Mouse (Mus musculus): Measurements from ENCODE around the gene Acox1. TPM values are rescaled to one million over a fixed set of nuclear protein-coding genes. Genes with fewer than 3 reads are reported as not detected.
A peak's percentile ranks its signal among the peaks of the same experiment; 100 is the strongest.

Acox1 gene
- polyA plus RNA-seq, 1 experiment from 2014 or later = 67.8 TPM

- H3K9ac ChIP-seq (ENCODE audit: low read depth, low read length) = peak overlapping the region; percentile 41
- H3K27ac ChIP-seq (ENCODE audit: low read depth, low read length) = no peak overlapping the region
- peak overlapping the region; percentile 31 for H3K4me2 ChIP-seq (ENCODE audit: low read length)
- no peaks in the 10 kb centered on the region for H3K36me3 ChIP-seq (ENCODE audit: control insufficient read depth, insufficient read depth, low read length)
- H3K27me3 ChIP-seq (replicated peaks; ENCODE audit: control insufficient read depth, insufficient read depth, low read length) = peaks cover 6% of the 10 kb centered on the region
- no peaks in the 10 kb centered on the region for H3K4me1 ChIP-seq (ENCODE audit: control insufficient read depth, insufficient read depth, low read depth, low read length)
- peak overlapping the region; percentile 17 for H3K4me3 ChIP-seq (ENCODE audit: low read length)
- no peaks in the 10 kb centered on the region for H3K9me3 ChIP-seq (ENCODE audit: control insufficient read depth, low read length)
- peak; percentile 54; the same call in 1 of the 2 replicates for ATAC-seq
- WGBS = 25% methylated on average over 14 of the region's 17 CpGs
These were observed 33.6 kb upstream of the Acox1 start for GRCm38 (mm10) chr11:116232427-116232826.

GRCm38 (mm10) chr11:116228699-116229098 lies 29.9 kb upstream of the Acox1 start:
- Histone ChIP-seq H3K4me1 (ENCODE audit: control insufficient read depth, insufficient read depth, low read depth, low read length) (no peaks in the 10 kb centered on the region), H3K9ac (ENCODE audit: low read depth, low read length) (no peak overlapping the region), H3K36me3 (ENCODE audit: control insufficient read depth, insufficient read depth, low read length) (no peaks in the 10 kb centered on the region), H3K9me3 (ENCODE audit: control insufficient read depth, low read length) (no peaks in the 10 kb centered on the region), H3K4me3 (ENCODE audit: low read length) (no peak overlapping the region), H3K27me3 (replicated peaks; ENCODE audit: control insufficient read depth, insufficient read depth, low read length) (peaks cover 9% of the 10 kb centered on the region; the same call in 1 of the 2 replicates), H3K4me2 (ENCODE audit: low read length) (no peak overlapping the region), H3K27ac (ENCODE audit: low read depth, low read length) (no peak overlapping the region)
- no peak for ATAC-seq
- WGBS = 85% methylated on average over 4 of the region's 4 CpGs

- WGBS = 0% methylated on average over 2 of the region's 2 CpGs
- no peaks in the 10 kb centered on the region for H3K36me3 ChIP-seq (ENCODE audit: control insufficient read depth, insufficient read depth, low read length)
These were observed 27.6 kb upstream of the Acox1 start for GRCm38 (mm10) chr11:116226414-116226813.

GRCm38 (mm10) chr11:116222740-116223059 lies 23.9 kb upstream of the Acox1 start:
- no peak overlapping the region for H3K27ac ChIP-seq (ENCODE audit: low read depth, low read length)
- H3K9ac ChIP-seq (ENCODE audit: low read depth, low read length) = peak overlapping the region; percentile 54; the same call in 1 of the 2 replicates
- H3K27me3 ChIP-seq (replicated peaks; ENCODE audit: control insufficient read depth, insufficient read depth, low read length) = peaks cover 30% of the 10 kb centered on the region
- 12% methylated on average over 23 of the region's 23 CpGs for WGBS
- peak overlapping the region; percentile 53 for H3K4me2 ChIP-seq (ENCODE audit: low read length)
- no peaks in the 10 kb centered on the region for H3K36me3 ChIP-seq (ENCODE audit: control insufficient read depth, insufficient read depth, low read length)
- ATAC-seq = no peak
- peak overlapping the region; percentile 32 for H3K4me3 ChIP-seq (ENCODE audit: low read length)
- peaks cover 6% of the 10 kb centered on the region; the same call in 1 of the 2 replicates for H3K9me3 ChIP-seq (ENCODE audit: control insufficient read depth, low read length)
- peaks cover 22% of the 10 kb centered on the region for H3K4me1 ChIP-seq (ENCODE audit: control insufficient read depth, insufficient read depth, low read depth, low read length)

More at GRCm38 (mm10) chr11:116226414-116226813, 27.6 kb upstream of the Acox1 start:
- H3K27ac ChIP-seq (ENCODE audit: low read depth, low read length) = no peak overlapping the region
- no peak overlapping the region for H3K4me2 ChIP-seq (ENCODE audit: low read length)
- peaks cover 22% of the 10 kb centered on the region for H3K27me3 ChIP-seq (replicated peaks; ENCODE audit: control insufficient read depth, insufficient read depth, low read length)
- no peak overlapping the region for H3K9ac ChIP-seq (ENCODE audit: low read depth, low read length)
- no peak overlapping the region for H3K4me3 ChIP-seq (ENCODE audit: low read length)
- H3K4me1 ChIP-seq (ENCODE audit: control insufficient read depth, insufficient read depth, low read depth, low read length) = peaks cover 9% of the 10 kb centered on the region
- no peak for ATAC-seq
- H3K9me3 ChIP-seq (ENCODE audit: control insufficient read depth, low read length) = peaks cover 5% of the 10 kb centered on the region; the same call in 1 of the 2 replicates

GRCm38 (mm10) chr11:116221931-116222739 lies 23.3 kb upstream of the Acox1 start:
- Histone ChIP-seq H3K4me3 (ENCODE audit: low read length) (peak overlapping the region; percentile 32), H3K27ac (ENCODE audit: low read depth, low read length) (no peak overlapping the region), H3K36me3 (ENCODE audit: control insufficient read depth, insufficient read depth, low read length) (no peaks in the 10 kb centered on the region), H3K9ac (ENCODE audit: low read depth, low read length) (peak overlapping the region; percentile 54), H3K4me1 (ENCODE audit: control insufficient read depth, insufficient read depth, low read depth, low read length) (peaks cover 22% of the 10 kb centered on the region), H3K9me3 (ENCODE audit: control insufficient read depth, low read length) (peaks cover 6% of the 10 kb centered on the region; the same call in 1 of the 2 replicates), H3K27me3 (replicated peaks; ENCODE audit: control insufficient read depth, insufficient read depth, low read length) (peaks cover 30% of the 10 kb centered on the region), H3K4me2 (ENCODE audit: low read length) (peak overlapping the region; percentile 53)
- WGBS = 9% methylated on average over 51 of the region's 53 CpGs
- ATAC-seq = no peak

GRCm38 (mm10) chr11:116219885-116220284 lies 21.0 kb upstream of the Acox1 start:
- Histone ChIP-seq H3K4me1 (ENCODE audit: control insufficient read depth, insufficient read depth, low read depth, low read length) (peaks cover 22% of the 10 kb centered on the region), H3K4me3 (ENCODE audit: low read length) (no peak overlapping the region), H3K4me2 (ENCODE audit: low read length) (no peak overlapping the region), H3K9ac (ENCODE audit: low read depth, low read length) (no peak overlapping the region), H3K36me3 (ENCODE audit: control insufficient read depth, insufficient read depth, low read length) (no peaks in the 10 kb centered on the region), H3K9me3 (ENCODE audit: control insufficient read depth, low read length) (peaks cover 6% of the 10 kb centered on the region; the same call in 1 of the 2 replicates), H3K27ac (ENCODE audit: low read depth, low read length) (no peak overlapping the region; the same call in 1 of the 2 replicates), H3K27me3 (replicated peaks; ENCODE audit: control insufficient read depth, insufficient read depth, low read length) (peaks cover 30% of the 10 kb centered on the region)
- 22% methylated on average over 4 of the region's 4 CpGs for WGBS
- no peak for ATAC-seq

- H3K27me3 ChIP-seq (replicated peaks; ENCODE audit: control insufficient read depth, insufficient read depth, low read length) = peaks cover 27% of the 10 kb centered on the region
- peak; percentile 85 for ATAC-seq
- H3K4me2 ChIP-seq (ENCODE audit: low read length) = no peak overlapping the region
- H3K36me3 ChIP-seq (ENCODE audit: control insufficient read depth, insufficient read depth, low read length) = no peaks in the 10 kb centered on the region
- 0 out of 2 replicates have a peak overlapping the region, but pooled peaks have one; percentile 5 for H3K9ac ChIP-seq (ENCODE audit: low read depth, low read length)
- H3K27ac ChIP-seq (ENCODE audit: low read depth, low read length) = peak overlapping the region; percentile 74
- peaks cover 22% of the 10 kb centered on the region for H3K4me1 ChIP-seq (ENCODE audit: control insufficient read depth, insufficient read depth, low read depth, low read length)
- WGBS = 30% methylated on average over 7 of the region's 7 CpGs
- peaks cover 6% of the 10 kb centered on the region; the same call in 1 of the 2 replicates for H3K9me3 ChIP-seq (ENCODE audit: control insufficient read depth, low read length)
- no peak overlapping the region for H3K4me3 ChIP-seq (ENCODE audit: low read length)
These were observed 20.0 kb upstream of the Acox1 start for GRCm38 (mm10) chr11:116218737-116219400.

GRCm38 (mm10) chr11:116218263-116218662 lies 19.4 kb upstream of the Acox1 start:
- 72% methylated on average over 2 of the region's 2 CpGs for WGBS
- H3K4me1 ChIP-seq (ENCODE audit: control insufficient read depth, insufficient read depth, low read depth, low read length) = peaks cover 22% of the 10 kb centered on the region
- peak overlapping the region; percentile 74 for H3K27ac ChIP-seq (ENCODE audit: low read depth, low read length)
- peaks cover 21% of the 10 kb centered on the region for H3K27me3 ChIP-seq (replicated peaks; ENCODE audit: control insufficient read depth, insufficient read depth, low read length)
- H3K9ac ChIP-seq (ENCODE audit: low read depth, low read length) = no peak overlapping the region
- 0 out of 2 replicates have a peak, but pooled peaks have one; percentile 24 for ATAC-seq
- H3K4me3 ChIP-seq (ENCODE audit: low read length) = no peak overlapping the region
- no peak overlapping the region for H3K4me2 ChIP-seq (ENCODE audit: low read length)
- H3K36me3 ChIP-seq (ENCODE audit: control insufficient read depth, insufficient read depth, low read length) = no peaks in the 10 kb centered on the region
- peaks cover 6% of the 10 kb centered on the region; the same call in 1 of the 2 replicates for H3K9me3 ChIP-seq (ENCODE audit: control insufficient read depth, low read length)

- no peaks in the 10 kb centered on the region for H3K36me3 ChIP-seq (ENCODE audit: control insufficient read depth, insufficient read depth, low read length)
- no peak overlapping the region for H3K4me2 ChIP-seq (ENCODE audit: low read length)
- H3K4me1 ChIP-seq (ENCODE audit: control insufficient read depth, insufficient read depth, low read depth, low read length) = peaks cover 14% of the 10 kb centered on the region
- peaks cover 9% of the 10 kb centered on the region for H3K27me3 ChIP-seq (replicated peaks; ENCODE audit: control insufficient read depth, insufficient read depth, low read length)
- 0 out of 2 replicates have a peak, but pooled peaks cover 2% of the 10 kb centered on the region for H3K9me3 ChIP-seq (ENCODE audit: control insufficient read depth, low read length)
- no peak overlapping the region for H3K27ac ChIP-seq (ENCODE audit: low read depth, low read length)
- H3K9ac ChIP-seq (ENCODE audit: low read depth, low read length) = no peak overlapping the region
- 88% methylated on average over 11 of the region's 11 CpGs for WGBS
- ATAC-seq = no peak
- H3K4me3 ChIP-seq (ENCODE audit: low read length) = no peak overlapping the region
These were observed 17.7 kb upstream of the Acox1 start for GRCm38 (mm10) chr11:116216549-116216948.
